In genomic region chr2:57900168-57900567, GRCm38 (mm10) we compare ENCODE assay signal across 16 mouse cellular contexts.
DNase-seq lines count a peak whose midpoint lies in the region; ATAC-seq and TF ChIP-seq lines count a peak whose summit lies in the region.
"Had no signal": no experiment of that assay in that cellular context is flagged by ENCODE, and none has a peak within 500 bp of the region (broad histone marks: within the 10 kb centered on the region; RNA-seq: fewer than 3 reads in every experiment).

No protein-coding gene starts in this region.

- 63% methylated on average over 7 of the region's 7 CpGs for WGBS in stomach, postnatal 0 days

- no peaks in the 10 kb centered on the region for H3K4me1 ChIP-seq in stomach, postnatal 0 days (replicated peaks; ENCODE audit: control insufficient read depth, insufficient read depth)
- H3K4me1 ChIP-seq: lung, embryonic 15.5 days; midbrain, embryonic 13.5 days had no signal

- TF ChIP-seq CTCF in stomach, postnatal 0 days (IDR thresholded peaks at IDR 0.05; ENCODE audit: low read depth): no peak

- ATAC-seq in frontal cortex, adult (ENCODE audit: low TSS enrichment): peak; percentile 77
- ATAC-seq in stomach, postnatal 0 days (ENCODE audit: low FRiP score, low TSS enrichment): no peak
- ATAC-seq in erythroblast, adult 5-6 weeks (replicated peaks; ENCODE audit: low FRiP score, poor library complexity, severe bottlenecking): no peak
- ATAC-seq: midbrain, embryonic 13.5 days had no signal

- no peaks in the 10 kb centered on the region for H3K27me3 ChIP-seq in stomach, postnatal 0 days (ENCODE audit: control insufficient read depth, insufficient read depth, low read length)
- H3K27me3 ChIP-seq: lung, embryonic 15.5 days; midbrain, embryonic 13.5 days had no signal

- H3K9ac ChIP-seq in stomach, postnatal 0 days (ENCODE audit: low read length): no peak overlapping the region
- H3K9ac ChIP-seq: lung, embryonic 15.5 days; midbrain, embryonic 13.5 days had no signal

- no peaks in the 10 kb centered on the region for H3K36me3 ChIP-seq in stomach, postnatal 0 days (ENCODE audit: control insufficient read depth, insufficient read depth, low read length)
- H3K36me3 ChIP-seq: lung, embryonic 15.5 days; midbrain, embryonic 13.5 days had no signal

- no peak overlapping the region for H3K4me3 ChIP-seq in stomach, postnatal 0 days (ENCODE audit: low read depth, low read length)
- H3K4me3 ChIP-seq: gastrocnemius, adult 2 months; heart, adult 2 months; lung, embryonic 15.5 days; midbrain, embryonic 13.5 days had no signal

- H3K4me2 ChIP-seq in stomach, postnatal 0 days (replicated peaks; ENCODE audit: low read depth): 0 out of 2 replicates have a peak overlapping the region, but pooled peaks have one; percentile 17
- H3K4me2 ChIP-seq: liver, embryonic 11.5 days; lung, embryonic 15.5 days; midbrain, embryonic 13.5 days had no signal

- 0 out of 2 replicates have a peak overlapping the region, but pooled peaks have one; percentile 13 for H3K27ac ChIP-seq in stomach, postnatal 0 days (replicated peaks)
- H3K27ac ChIP-seq: gastrocnemius, adult 2 months; heart, adult 2 months; lung, embryonic 15.5 days; midbrain, embryonic 13.5 days had no signal

- no peak for DNase-seq in frontal cortex, adult 2 months (ENCODE audit: extremely low spot score in 1 of 2, low spot score in 1 of 2)
- DNase-seq in right cerebral cortex, adult 18-20 months: peak; percentile 3
- DNase-seq in right cerebral cortex, postnatal 36 days (ENCODE audit: low spot score in 2 of 2): no peak
- peak; percentile 72 to 79 for DNase-seq in cerebellum, postnatal 25 days
- DNase-seq in stomach, postnatal 0 days (ENCODE audit: low spot score): no peak
- no peak for DNase-seq in adrenal gland, postnatal 25 days
- DNase-seq: heart, adult 2 months; heart, postnatal 14 days; kidney, adult 8-10 months; kidney, postnatal 4 days had no signal

- no peak for TF ChIP-seq EP300 in stomach, postnatal 0 days (optimal IDR thresholded peaks at IDR 0.05)

- H3K9me3 ChIP-seq in stomach, postnatal 0 days (ENCODE audit: control insufficient read depth, low read length): no peaks in the 10 kb centered on the region
- H3K9me3 ChIP-seq: lung, embryonic 15.5 days; midbrain, embryonic 13.5 days had no signal

Comparison
In these comparisons a context has a peak if more than half of its experiments do, and no peak if none do; other contexts are left out.
1. DNase-seq: peak in right cerebral cortex, adult 18-20 months (single experiment) and cerebellum, postnatal 25 days (2 of 2); none in frontal cortex, adult 2 months (0 of 2), right cerebral cortex, postnatal 36 days (0 of 2), stomach, postnatal 0 days (single experiment) and adrenal gland, postnatal 25 days (single experiment).